ENCODE assay signal across 28 mouse cellular contexts in the genomic region with DNA sequence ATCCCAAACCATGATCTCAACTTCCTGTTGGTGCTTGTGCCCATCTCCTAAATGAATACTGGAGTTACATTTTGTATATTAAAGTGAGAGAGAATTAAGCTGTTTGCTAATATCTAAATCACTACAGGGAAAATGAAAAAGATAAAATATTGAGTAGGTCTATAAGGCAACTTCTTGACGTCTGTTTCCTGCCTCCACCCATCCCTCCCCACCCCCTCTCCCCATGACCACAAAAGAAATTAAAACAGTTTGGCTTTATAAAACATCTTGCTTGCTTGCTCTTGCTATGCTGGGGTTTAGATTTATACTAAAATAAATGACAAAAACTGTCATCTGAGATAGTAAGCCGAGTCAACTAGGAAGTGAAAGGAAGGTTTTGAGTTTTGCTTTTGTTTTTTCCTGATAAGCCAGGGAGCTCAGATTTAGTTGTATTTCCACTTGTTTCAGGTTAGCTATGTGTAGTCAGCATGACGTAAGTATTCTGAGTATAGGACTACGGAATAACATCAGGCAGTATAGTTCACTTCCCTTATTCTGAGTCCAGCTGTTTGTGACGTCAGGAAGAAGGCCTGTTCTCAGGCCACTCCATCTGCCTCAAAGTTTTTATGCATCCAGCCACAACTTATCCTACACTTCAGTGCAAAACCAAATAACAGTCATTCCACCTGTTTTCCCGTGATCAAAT. TPM values are rescaled to one million over a fixed set of nuclear protein-coding genes. Genes with fewer than 3 reads are reported as not detected.
DNase-seq lines count a peak whose midpoint lies in the region; ATAC-seq and TF ChIP-seq lines count a peak whose summit lies in the region.
"Had no signal": no experiment of that assay in that cellular context is flagged by ENCODE, and none has a peak within 500 bp of the region (broad histone marks: within the 10 kb centered on the region; RNA-seq: fewer than 3 reads in every experiment).

No protein-coding gene starts in this region.

- peaks cover 11 to 28% of the 10 kb centered on the region in 2 experiments for H3K4me1 ChIP-seq in CH12.LX (ENCODE audit: control insufficient read depth in 1 of 2, insufficient read depth in 2 of 2)
- H3K4me1 ChIP-seq: hindbrain, embryonic 10.5 days; kidney, embryonic 15.5 days; limb, embryonic 13.5 days; stomach, embryonic 15.5 days had no signal

- no peak overlapping the region for H3K27ac ChIP-seq in CH12.LX (ENCODE audit: insufficient read depth, low read depth)
- H3K27ac ChIP-seq: embryonic facial prominence, embryonic 12.5 days; gastrocnemius, adult 2 months; heart, embryonic 13.5 days; hindbrain, embryonic 10.5 days; kidney, embryonic 15.5 days; limb, embryonic 13.5 days; stomach, embryonic 15.5 days had no signal

- dilution Hi-C loops in CH12.LX (cut with MboI; ENCODE audit: extremely low pct_ligation_motif_present, extremely low pct_unique_long_range_greater_than_20kb, low sequenced_read_pairs): no loop called here

- peak overlapping the region; percentile 30; the same call in 1 of the 2 replicates for H3K9ac ChIP-seq in CH12.LX (ENCODE audit: insufficient read depth, low read depth)
- H3K9ac ChIP-seq: embryonic facial prominence, embryonic 12.5 days; heart, embryonic 13.5 days; kidney, embryonic 15.5 days; limb, embryonic 13.5 days; stomach, embryonic 15.5 days had no signal

- TF ChIP-seq EP300 in CH12.LX (IDR thresholded peaks at IDR 0.05; ENCODE audit: low read length): peak; percentile 87

- no peak overlapping the region for H3K4me3 ChIP-seq in CH12.LX (replicated peaks in 1 of 3; ENCODE audit: low read depth in 2 of 3, low read length in 2 of 3, poor library complexity in 1 of 3)
- H3K4me3 ChIP-seq: embryonic facial prominence, embryonic 12.5 days; gastrocnemius, adult 2 months; heart, embryonic 13.5 days; hindbrain, embryonic 10.5 days; kidney, embryonic 15.5 days; limb, embryonic 13.5 days; stomach, embryonic 15.5 days had no signal

- no peak for TF ChIP-seq POLR2A in CH12.LX (IDR thresholded peaks at IDR 0.05; ENCODE audit: low read depth, low read length)

- H3K4me2 ChIP-seq in CH12.LX (ENCODE audit: insufficient read depth, low read depth, poor library complexity, severe bottlenecking): peak overlapping the region; percentile 91
- H3K4me2 ChIP-seq: embryonic facial prominence, embryonic 12.5 days; heart, embryonic 13.5 days; kidney, embryonic 15.5 days; limb, embryonic 13.5 days; liver, embryonic 11.5 days; stomach, embryonic 15.5 days had no signal

- in situ Hi-C loops in CH12.LX (cut with MboI; ENCODE audit: low pct_ligation_motif_present, low pct_unique_long_range_greater_than_20kb, low sequenced_read_pairs): no loop called here

- 0 out of 2 replicates have a peak, but pooled peaks cover 2% of the 10 kb centered on the region for H3K79me2 ChIP-seq in CH12.LX (replicated peaks; ENCODE audit: control insufficient read depth, extremely low read depth, insufficient read depth, poor library complexity, severe bottlenecking)

- no peak for TF ChIP-seq RAD21 in CH12.LX (IDR thresholded peaks at IDR 0.05; ENCODE audit: low read depth, low read length)

- H3K9me3 ChIP-seq in CH12.LX (replicated peaks; ENCODE audit: low read length): no peaks in the 10 kb centered on the region
- H3K9me3 ChIP-seq: embryonic facial prominence, embryonic 12.5 days; heart, embryonic 13.5 days; hindbrain, embryonic 10.5 days; kidney, embryonic 15.5 days; limb, embryonic 13.5 days; stomach, embryonic 15.5 days had no signal

- peak; percentile 92 for ATAC-seq in granulocyte monocyte progenitor cell, adult 5-6 weeks (replicated peaks; ENCODE audit: poor library complexity, severe bottlenecking)
- peak; percentile 88 for ATAC-seq in megakaryocyte progenitor cell, adult 5-6 weeks (replicated peaks; ENCODE audit: poor library complexity)
- ATAC-seq: forebrain, embryonic 16.5 days; hindbrain, embryonic 16.5 days; intestine, embryonic 16.5 days had no signal

- H3K27me3 ChIP-seq in CH12.LX (replicated peaks): no peaks in the 10 kb centered on the region
- H3K27me3 ChIP-seq: embryonic facial prominence, embryonic 12.5 days; heart, embryonic 13.5 days; kidney, embryonic 15.5 days; limb, embryonic 13.5 days; stomach, embryonic 15.5 days had no signal

- no peak for TF ChIP-seq CTCF in CH12.LX (conservative IDR thresholded peaks at IDR 0.05 in 1 of 2, IDR thresholded peaks at IDR 0.05 in 1 of 2; ENCODE audit: low read depth in 2 of 2, low read length in 2 of 2)

- peak; percentile 52 for DNase-seq in 416B (ENCODE audit: low read depth)
- peak; percentile 65 for DNase-seq in CH12.LX (ENCODE audit: extremely low read depth)
- no peak for DNase-seq in adrenal gland, postnatal 10 days
- DNase-seq in adrenal gland, postnatal 14 days: no peak
- DNase-seq in c-Kit-positive CD71-positive TER-119-positive erythroid progenitor cells, embryonic 14.5 days (ENCODE audit: low spot score): no peak
- no peak for DNase-seq in ovary, postnatal 10 days (ENCODE audit: low spot score)
- DNase-seq: cerebellum, adult 8-10 months; cerebellum, postnatal 25 days; embryo, embryonic 11 days; gastrocnemius, adult 2 months; heart, postnatal 10 days; kidney, postnatal 25 days; lung, postnatal 4 days; midbrain, embryonic 14.5 days; right cerebral cortex, postnatal 4 days; thymus, postnatal 14 days had no signal

- H3K36me3 ChIP-seq in CH12.LX (replicated peaks in 1 of 2; ENCODE audit: control insufficient read depth in 1 of 2, insufficient read depth in 1 of 2, low read length in 1 of 2): peaks cover 2 to 29% of the 10 kb centered on the region in 2 experiments
- H3K36me3 ChIP-seq: embryonic facial prominence, embryonic 12.5 days; limb, embryonic 13.5 days; stomach, embryonic 15.5 days had no signal

TF ChIP-seq in CH12.LX, 34 proteins besides CTCF, POLR2A, EP300 and RAD21 (continues in another document):
- TF ChIP-seq POLR2AphosphoS2 (IDR thresholded peaks at IDR 0.05; ENCODE audit: low read depth, low read length) (no peak), HCFC1 (IDR thresholded peaks at IDR 0.05; ENCODE audit: low read depth, low read length) (peak; percentile 45), SMC3 (IDR thresholded peaks at IDR 0.05; ENCODE audit: low read depth, low read length) (no peak), ZC3H11A (IDR thresholded peaks at IDR 0.05; ENCODE audit: low read depth, low read length) (no peak), USF2 (conservative IDR thresholded peaks at IDR 0.05; ENCODE audit: low read depth, low read length) (no peak), TCF12 (IDR thresholded peaks at IDR 0.05; ENCODE audit: low read depth, low read length) (0 out of 2 replicates have a peak, but pooled peaks have one; percentile 34), MYC (IDR thresholded peaks at IDR 0.05; ENCODE audit: low read depth, low read length) (0 out of 2 replicates have a peak, but pooled peaks have one; percentile 31), MXI1 (IDR thresholded peaks at IDR 0.05; ENCODE audit: low read depth, low read length) (no peak), E2F4 (IDR thresholded peaks at IDR 0.05; ENCODE audit: insufficient replicate concordance, low read depth, low read length) (no peak), NELFE (IDR thresholded peaks at IDR 0.05; ENCODE audit: low read depth, low read length) (peak; percentile 46; the same call in 1 of the 2 replicates), TBP (conservative IDR thresholded peaks at IDR 0.05; ENCODE audit: low read depth, low read length) (no peak), BHLHE40 (IDR thresholded peaks at IDR 0.05; ENCODE audit: low read depth, low read length) (0 out of 2 replicates have a peak, but pooled peaks have one; percentile 28), USF1 (IDR thresholded peaks at IDR 0.05; ENCODE audit: low read depth, low read length) (no peak), MEF2A (IDR thresholded peaks at IDR 0.05; ENCODE audit: borderline replicate concordance, low read depth, low read length) (peak; percentile 81), ELF1 (IDR thresholded peaks at IDR 0.05; ENCODE audit: low read depth, low read length) (peak; percentile 35; the same call in 1 of the 2 replicates), ETS1 (conservative IDR thresholded peaks at IDR 0.05; ENCODE audit: low read depth, low read length) (peak; percentile 95), ZKSCAN1 (IDR thresholded peaks at IDR 0.05; ENCODE audit: borderline replicate concordance, low read depth, low read length) (no peak), ZNF384 (IDR thresholded peaks at IDR 0.05; ENCODE audit: low read depth, low read length) (no peak; the same call in 1 of the 2 replicates), IRF4 (IDR thresholded peaks at IDR 0.05; ENCODE audit: low read depth, low read length) (peak; percentile 86), GABPA (IDR thresholded peaks at IDR 0.05; ENCODE audit: insufficient replicate concordance, low read depth, low read length) (peak; percentile 51; the same call in 1 of the 2 replicates), NRF1 (IDR thresholded peaks at IDR 0.05; ENCODE audit: low read depth, low read length) (no peak), RCOR1 (conservative IDR thresholded peaks at IDR 0.05; ENCODE audit: low read depth, low read length) (peak; percentile 76; the same call in 1 of the 2 replicates), MAZ (IDR thresholded peaks at IDR 0.05; ENCODE audit: low read depth, low read length) (0 out of 2 replicates have a peak, but pooled peaks have one; percentile 28), JUND (conservative IDR thresholded peaks at IDR 0.05; ENCODE audit: low read depth, low read length) (peak; percentile 86), CHD2 (IDR thresholded peaks at IDR 0.05; ENCODE audit: low read length) (no peak), ZMIZ1 (IDR thresholded peaks at IDR 0.05; ENCODE audit: low read depth, low read length) (no peak), PAX5 (IDR thresholded peaks at IDR 0.05; ENCODE audit: low read length) (no peak), KAT2A (IDR thresholded peaks at IDR 0.05; ENCODE audit: insufficient replicate concordance, low read length) (no peak), UBTF (IDR thresholded peaks at IDR 0.05; ENCODE audit: low read depth, low read length) (no peak), MAFK (IDR thresholded peaks at IDR 0.05; ENCODE audit: insufficient replicate concordance, low read length) (peak; percentile 39; the same call in 1 of the 2 replicates), JUN (IDR thresholded peaks at IDR 0.05; ENCODE audit: insufficient read depth, low read depth, low read length) (peak; percentile 79)

RNA-seq across cellular contexts. Expression of a gene that starts 36.1 kb away (rescaled TPM):
- total RNA-seq in CH12.LX (2012; rRNA removed) (22.1 and 26.2 TPM in 2 replicates), CH12.LX (2014; rRNA removed) (20.6 and 22.1 TPM in 2 replicates)
- 20.7 and 21.6 TPM in 2 replicates for polyA plus RNA-seq in CH12.LX (2012; ENCODE audit: insufficient read length, low read depth)
- total RNA-seq in granulocyte monocyte progenitor cell, adult 5-6 weeks (2014; fragmentation: Nextera tagmentation): 22.8 and 29.6 TPM in 2 replicates
- total RNA-seq in granulocyte monocyte progenitor cell, adult 5-6 weeks (2017): 30.9 and 33.7 TPM in 2 replicates
- total RNA-seq in megakaryocyte progenitor cell, adult 5-6 weeks (2015): 22.9 and 27.6 TPM in 2 replicates
- 20.9 and 33.1 TPM in 2 replicates for total RNA-seq in megakaryocyte progenitor cell, adult 5-6 weeks (2017)
- 10 to 100 TPM; 25.2 to 30.3 TPM for total RNA-seq in adrenal gland, postnatal 10 days (2021)
- 28.8 and 33.3 TPM in 2 replicates for total RNA-seq in adrenal gland, postnatal 14 days (2021)

Comparison
In these comparisons a context has a peak if more than half of its experiments do, and no peak if none do; other contexts are left out.
1. DNase-seq: peak in 416B (single experiment) and CH12.LX (single experiment); none in adrenal gland, postnatal 10 days (single experiment), adrenal gland, postnatal 14 days (single experiment), c-Kit-positive CD71-positive TER-119-positive erythroid progenitor cells, embryonic 14.5 days (single experiment) and ovary, postnatal 10 days (single experiment).